In the genomic region with DNA sequence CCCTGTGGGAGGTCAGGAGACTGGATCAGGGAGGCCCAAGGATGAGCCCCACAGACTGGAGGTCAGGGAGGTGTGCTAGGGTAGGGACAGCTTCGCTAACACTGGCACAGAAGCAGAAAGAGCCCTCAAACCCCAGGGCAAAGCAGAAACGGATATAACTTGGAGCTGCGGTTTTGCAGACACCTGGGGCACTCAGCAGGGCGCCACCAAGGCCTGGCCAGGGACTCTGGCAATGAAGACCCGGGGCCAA, we compare ENCODE assay signal across 8 mouse cellular contexts. TPM values are rescaled to one million over a fixed set of nuclear protein-coding genes. Genes with fewer than 3 reads are reported as not detected.
DNase-seq lines count a peak whose midpoint lies in the region; ATAC-seq and TF ChIP-seq lines count a peak whose summit lies in the region.

No protein-coding gene starts in this region.

- H3K36me3 ChIP-seq in spleen, adult 2 months (ENCODE audit: control insufficient read depth, insufficient read depth, low read length): peaks cover 4% of the 10 kb centered on the region
- no peaks in the 10 kb centered on the region; the same call in 1 of the 2 replicates for H3K36me3 ChIP-seq in forebrain, embryonic 11.5 days (ENCODE audit: control insufficient read depth, insufficient read depth, low read length)
- peaks cover 42% of the 10 kb centered on the region for H3K36me3 ChIP-seq in limb, embryonic 14.5 days (ENCODE audit: control insufficient read depth, insufficient read depth, low read length)
- H3K36me3 ChIP-seq in small intestine, adult 2 months (ENCODE audit: control insufficient read depth, insufficient read depth, low read length): peaks cover 6% of the 10 kb centered on the region; the same call in 1 of the 2 replicates

- WGBS in spleen, adult 2 months: 0% methylated on average over 5 of the region's 5 CpGs
- under 1% methylated on average over 5 of the region's 5 CpGs for WGBS in forebrain, embryonic 11.5 days
- WGBS in limb, embryonic 14.5 days: 3% methylated on average over 5 of the region's 5 CpGs
- 3% methylated on average over 5 of the region's 5 CpGs for WGBS in small intestine, adult 2 months

- peak overlapping the region; percentile 67 for H3K4me3 ChIP-seq in spleen, adult 2 months (ENCODE audit: extremely low read depth, insufficient read depth, insufficient read length)
- peak overlapping the region; percentile 68 for H3K4me3 ChIP-seq in forebrain, embryonic 11.5 days (ENCODE audit: low read depth, low read length)
- peak overlapping the region; percentile 83 for H3K4me3 ChIP-seq in limb, embryonic 14.5 days (replicated peaks; ENCODE audit: low read length)
- peak overlapping the region; percentile 96 for H3K4me3 ChIP-seq in small intestine, adult 2 months (ENCODE audit: low read depth, low read length)

- TF ChIP-seq CTCF in spleen, adult 2 months (IDR thresholded peaks at IDR 0.05; ENCODE audit: extremely low read depth, insufficient read depth, insufficient read length, insufficient replicate concordance): no peak
- no peak for TF ChIP-seq CTCF in small intestine, adult 2 months (IDR thresholded peaks at IDR 0.05; ENCODE audit: extremely low read depth, insufficient read length, insufficient replicate concordance, low read depth, low read length)

- TF ChIP-seq POLR2A in spleen, adult 2 months (IDR thresholded peaks at IDR 0.05; ENCODE audit: low read depth, low read length): no peak
- no peak for TF ChIP-seq POLR2A in limb, embryonic 14.5 days (IDR thresholded peaks at IDR 0.05; ENCODE audit: borderline replicate concordance, extremely low read depth, insufficient read depth, insufficient read length)
- TF ChIP-seq POLR2A in small intestine, adult 2 months (IDR thresholded peaks at IDR 0.05; ENCODE audit: low read depth, low read length): no peak

- DNase-seq in spleen, adult 2 months (ENCODE audit: low read depth in 1 of 2, low spot score in 2 of 2): no peak
- DNase-seq in spleen, adult 12 weeks (ENCODE audit: low spot score): no peak
- no peak for DNase-seq in forebrain, embryonic 11.5 days (ENCODE audit: low spot score)
- DNase-seq in limb, embryonic 14.5 days (ENCODE audit: low spot score): no peak
- no peak for DNase-seq in frontal cortex, adult 2 months (ENCODE audit: extremely low spot score in 1 of 2, low spot score in 1 of 2)
- DNase-seq in left cerebral cortex, postnatal 4 days: no peak
- DNase-seq in layer of hippocampus, adult 8-10 months (ENCODE audit: low spot score in 2 of 2): no peak

- H3K9ac ChIP-seq in forebrain, embryonic 11.5 days (ENCODE audit: low read length): peak overlapping the region; percentile 84
- H3K9ac ChIP-seq in limb, embryonic 14.5 days (ENCODE audit: low read depth, low read length, severe bottlenecking): peak overlapping the region; percentile 92

- peak overlapping the region; percentile 68 for H3K4me2 ChIP-seq in forebrain, embryonic 11.5 days (ENCODE audit: low read depth, low read length, severe bottlenecking)
- peak overlapping the region; percentile 87 for H3K4me2 ChIP-seq in limb, embryonic 14.5 days (replicated peaks; ENCODE audit: low read depth, low read length, severe bottlenecking)

- intact Hi-C loops in left cerebral cortex, postnatal 4 days (cut with DNase I): loop anchor here (2.0 kb wide), 1 partner anchor 29 kb away; no protein-coding TSS in a partner anchor

- H3K27me3 ChIP-seq in spleen, adult 2 months (ENCODE audit: control insufficient read depth, insufficient read depth, low read length): no peaks in the 10 kb centered on the region
- H3K27me3 ChIP-seq in forebrain, embryonic 11.5 days (ENCODE audit: control insufficient read depth, insufficient read depth, low read length): no peaks in the 10 kb centered on the region
- H3K27me3 ChIP-seq in limb, embryonic 14.5 days (ENCODE audit: control insufficient read depth, insufficient read depth, low read length): no peaks in the 10 kb centered on the region
- H3K27me3 ChIP-seq in small intestine, adult 2 months (ENCODE audit: control insufficient read depth, insufficient read depth, low read length): no peaks in the 10 kb centered on the region

- H3K27ac ChIP-seq in spleen, adult 2 months (ENCODE audit: insufficient read depth, low read length): peak overlapping the region; percentile 69
- H3K27ac ChIP-seq in forebrain, embryonic 11.5 days (ENCODE audit: low read depth, low read length): peak overlapping the region; percentile 91
- H3K27ac ChIP-seq in limb, embryonic 14.5 days (replicated peaks; ENCODE audit: low read depth, low read length): peak overlapping the region; percentile 98
- peak overlapping the region; percentile 73; the same call in 1 of the 2 replicates for H3K27ac ChIP-seq in small intestine, adult 2 months (ENCODE audit: insufficient read depth, low read depth, low read length)

- H3K4me1 ChIP-seq in spleen, adult 2 months (ENCODE audit: control insufficient read depth, insufficient read depth, insufficient read length): peaks cover 7% of the 10 kb centered on the region; the same call in 1 of the 2 replicates
- peaks cover 23% of the 10 kb centered on the region for H3K4me1 ChIP-seq in forebrain, embryonic 11.5 days (replicated peaks; ENCODE audit: control insufficient read depth, insufficient read depth, low read length)
- peaks cover 35% of the 10 kb centered on the region for H3K4me1 ChIP-seq in limb, embryonic 14.5 days (ENCODE audit: control insufficient read depth, insufficient read depth, low read length)
- H3K4me1 ChIP-seq in small intestine, adult 2 months (ENCODE audit: control insufficient read depth, insufficient read depth, insufficient read length, low read length): peaks cover 25% of the 10 kb centered on the region

- H3K9me3 ChIP-seq in forebrain, embryonic 11.5 days (ENCODE audit: control insufficient read depth, low read length): no peaks in the 10 kb centered on the region
- H3K9me3 ChIP-seq in limb, embryonic 14.5 days (ENCODE audit: control insufficient read depth, low read length): no peaks in the 10 kb centered on the region

- ATAC-seq in forebrain, embryonic 11.5 days (replicated peaks; ENCODE audit: low FRiP score): peak; percentile 25
- ATAC-seq in limb, embryonic 14.5 days (ENCODE audit: low FRiP score, low read depth): no peak

RNA-seq across cellular contexts. Expression of a gene that starts 0.9 kb away (rescaled TPM):
- 17.7 and 26.1 TPM in 2 replicates for polyA plus RNA-seq in spleen, adult 2 months (2012; rRNA removed)
- polyA plus RNA-seq in forebrain, embryonic 11.5 days (2014; fragmentation: Nextera tagmentation; extraction: Ambion mirVana): 59.5 and 65.8 TPM in 2 replicates
- 74.7 and 90.0 TPM in 2 replicates for polyA plus RNA-seq in limb, embryonic 14.5 days (2012; rRNA removed)
- polyA plus RNA-seq in limb, embryonic 14.5 days (2014; fragmentation: Nextera tagmentation; extraction: Ambion mirVana): 95.4 and 102 TPM in 2 replicates
- polyA plus RNA-seq in small intestine, adult 2 months (2012; rRNA removed): 11.1 and 24.6 TPM in 2 replicates
- 23.3 and 25.7 TPM in 2 replicates for polyA plus RNA-seq in frontal cortex, adult 2 months (2012; rRNA removed)
- 10 to 100 TPM; 87.2 to 94.3 TPM for total RNA-seq in left cerebral cortex, postnatal 4 days (2021)
- 10 to 100 TPM; 26.5 to 38.4 (median 31.9) TPM for total RNA-seq in layer of hippocampus, adult 8-10 months (2022)

RNA-seq across cellular contexts. Expression of a gene that starts 4.7 kb away (rescaled TPM):
- 0.91 and 1.4 TPM in 2 replicates for polyA plus RNA-seq in spleen, adult 2 months (2012; rRNA removed)
- 7.2 and 9.5 TPM in 2 replicates for polyA plus RNA-seq in forebrain, embryonic 11.5 days (2014; fragmentation: Nextera tagmentation; extraction: Ambion mirVana)
- 53.6 and 82.9 TPM in 2 replicates for polyA plus RNA-seq in limb, embryonic 14.5 days (2012; rRNA removed)
- polyA plus RNA-seq in limb, embryonic 14.5 days (2014; fragmentation: Nextera tagmentation; extraction: Ambion mirVana): 34.9 and 41.6 TPM in 2 replicates
- 7.1 and 8.3 TPM in 2 replicates for polyA plus RNA-seq in small intestine, adult 2 months (2012; rRNA removed)
- 6.0 and 6.4 TPM in 2 replicates for polyA plus RNA-seq in frontal cortex, adult 2 months (2012; rRNA removed)
- total RNA-seq in left cerebral cortex, postnatal 4 days (2021): 1 to 10 TPM; 5.3 to 6.5 TPM
- 1 to 10 TPM; 3.1 to 5.2 (median 3.5) TPM for total RNA-seq in layer of hippocampus, adult 8-10 months (2022)

RNA-seq across cellular contexts. Expression of a gene that starts 24.1 kb away (rescaled TPM):
- not detected in 2 replicates for polyA plus RNA-seq in spleen, adult 2 months (2012; rRNA removed)
- 0.63 TPM in 1 of 2 replicates, not detected in the other for polyA plus RNA-seq in forebrain, embryonic 11.5 days (2014; fragmentation: Nextera tagmentation; extraction: Ambion mirVana)
- polyA plus RNA-seq in limb, embryonic 14.5 days (2012; rRNA removed): 0.03 TPM in 1 of 2 replicates, not detected in the other
- 0.22 and 0.34 TPM in 2 replicates for polyA plus RNA-seq in limb, embryonic 14.5 days (2014; fragmentation: Nextera tagmentation; extraction: Ambion mirVana)
- not detected in 2 replicates for polyA plus RNA-seq in small intestine, adult 2 months (2012; rRNA removed)
- polyA plus RNA-seq in frontal cortex, adult 2 months (2012; rRNA removed): not detected in 2 replicates
- not detected for total RNA-seq in left cerebral cortex, postnatal 4 days (2021)
- total RNA-seq in layer of hippocampus, adult 8-10 months (2022): not detected

RNA-seq across cellular contexts. Expression of a gene that starts 36.5 kb away (rescaled TPM):
- polyA plus RNA-seq in spleen, adult 2 months (2012; rRNA removed): 17.4 and 23.6 TPM in 2 replicates
- polyA plus RNA-seq in forebrain, embryonic 11.5 days (2014; fragmentation: Nextera tagmentation; extraction: Ambion mirVana): 7.9 and 9.7 TPM in 2 replicates
- 64.5 and 81.3 TPM in 2 replicates for polyA plus RNA-seq in limb, embryonic 14.5 days (2012; rRNA removed)
- 4.4 and 6.8 TPM in 2 replicates for polyA plus RNA-seq in limb, embryonic 14.5 days (2014; fragmentation: Nextera tagmentation; extraction: Ambion mirVana)
- 23.2 and 53.0 TPM in 2 replicates for polyA plus RNA-seq in small intestine, adult 2 months (2012; rRNA removed)
- polyA plus RNA-seq in frontal cortex, adult 2 months (2012; rRNA removed): 58.3 and 62.6 TPM in 2 replicates
- total RNA-seq in left cerebral cortex, postnatal 4 days (2021): 100 to 1,000 TPM; 143 to 148 TPM
- total RNA-seq in layer of hippocampus, adult 8-10 months (2022): 10 to 100 TPM; 52.2 to 65.5 (median 56.3) TPM
